Mouse (Mus musculus): ENCODE measurements around the gene Rnls. TPM values are rescaled to one million over a fixed set of nuclear protein-coding genes. Genes with fewer than 3 reads are reported as not detected.

Gene Rnls
- polyA plus RNA-seq (2015; fragmentation: Nextera tagmentation; extraction: Ambion mirVana) = 6.8 and 8.7 TPM in 2 replicates

DNA sequence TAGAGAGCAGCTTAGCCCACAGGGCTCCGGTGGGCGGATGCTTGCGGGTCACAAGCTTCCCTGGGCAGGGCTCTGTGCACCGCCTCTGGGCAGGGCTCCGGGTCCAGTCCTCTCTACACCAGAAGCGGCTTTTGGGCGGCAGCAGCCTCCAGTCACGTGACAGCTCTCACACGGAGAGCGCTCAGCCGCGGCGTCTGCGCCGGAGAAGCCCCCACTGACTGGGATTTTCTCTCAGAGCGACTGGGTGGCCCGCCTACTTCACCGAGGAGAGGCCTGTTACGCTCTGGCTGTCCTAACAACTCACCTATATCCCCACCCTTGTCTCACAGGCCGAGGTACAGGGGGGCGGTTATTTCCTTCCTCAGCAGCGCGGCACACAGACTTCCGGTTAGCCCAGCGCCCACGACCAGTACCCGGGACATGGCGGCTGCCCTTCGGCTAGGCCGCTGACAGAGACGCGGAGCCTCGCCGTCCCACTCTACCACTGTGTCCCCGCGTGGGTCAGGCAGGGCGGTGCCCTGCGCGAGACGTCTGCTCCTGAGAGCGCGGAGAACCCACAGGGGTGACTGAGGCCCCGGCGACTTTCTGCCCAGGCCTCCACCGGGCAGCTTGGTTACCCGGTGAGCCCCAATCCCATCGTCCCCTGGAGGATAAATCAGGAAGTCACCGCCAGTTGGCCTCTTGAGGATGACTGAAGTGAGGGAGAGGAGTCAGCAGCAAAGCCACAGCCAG is at the start of gene Rnls:
Rnls (minus strand) TSS at position 645 of the 732 bp plus-strand sequence.

Small RNA genes lying within 50 kb of the gene (microRNA-seq; reads per million reads assigned to microRNA genes)
- 4.6 reads per million, percentile 5 among the genes with 10 or more reads in this experiment for gene Mir3970 (ENCODE audit: borderline replicate concordance, insufficient number of aligned reads)

Other genes starting within 250 kb of the Rnls start
- gene Lipo4, start 125.5 kb upstream of the Rnls start, polyA plus RNA-seq (2015; fragmentation: Nextera tagmentation; extraction: Ambion mirVana) = not detected in 2 replicates
- not detected in 2 replicates for gene Gm8978, start 233.0 kb upstream of the Rnls start, polyA plus RNA-seq (2015; fragmentation: Nextera tagmentation; extraction: Ambion mirVana)

Measured in adrenal gland, postnatal 0 days (tissue).